In genomic region chr1:48733580-48733979, GRCm38 (mm10) we compare ENCODE assay signal across 16 mouse cellular contexts.
DNase-seq lines count a peak whose midpoint lies in the region; ATAC-seq lines count a peak whose summit lies in the region.
"Had no signal": no experiment of that assay in that cellular context is flagged by ENCODE, and none has a peak within 500 bp of the region (broad histone marks: within the 10 kb centered on the region; RNA-seq: fewer than 3 reads in every experiment).

No protein-coding gene starts in this region.

- peak; percentile 8 for DNase-seq in forebrain, embryonic 14.5 days (ENCODE audit: low spot score)
- DNase-seq in right cerebral cortex, adult 18-20 months, result peak; percentile 1
- DNase-seq in right cerebral cortex, postnatal 4 days, result no peak
- peak; percentile 57 to 85 for DNase-seq in layer of hippocampus, adult 18-20 months (ENCODE audit: low spot score in 2 of 2)
- DNase-seq in adrenal gland, adult 8-10 months, result no peak
- DNase-seq in liver, embryonic 11.5 days (ENCODE audit: low spot score), result no peak
- DNase-seq: adrenal gland, postnatal 14 days; gastrocnemius, postnatal 14 days; lung, adult 18-20 months; thymus, adult 18-20 months had no signal

- WGBS in forebrain, embryonic 14.5 days, result 90% methylated on average over 2 of the region's 2 CpGs
- WGBS in forebrain, embryonic 15.5 days, result 70% methylated on average over 2 of the region's 2 CpGs
- WGBS in heart, embryonic 12.5 days, result 72% methylated on average over 2 of the region's 2 CpGs
- 80% methylated on average over 2 of the region's 2 CpGs for WGBS in liver, embryonic 11.5 days

- no peak overlapping the region for H3K4me2 ChIP-seq in forebrain, embryonic 14.5 days (ENCODE audit: low read length)
- H3K4me2 ChIP-seq in forebrain, embryonic 15.5 days (replicated peaks), result no peak overlapping the region
- H3K4me2 ChIP-seq in heart, embryonic 12.5 days, result no peak overlapping the region
- H3K4me2 ChIP-seq in liver, embryonic 11.5 days, result no peak overlapping the region
- H3K4me2 ChIP-seq: limb, embryonic 15.5 days; midbrain, embryonic 13.5 days had no signal

- no peak for ATAC-seq in forebrain, embryonic 14.5 days
- ATAC-seq in forebrain, embryonic 15.5 days (replicated peaks), result no peak
- no peak for ATAC-seq in heart, embryonic 12.5 days (ENCODE audit: insufficient number of reproducible peaks, low FRiP score)
- no peak for ATAC-seq in liver, embryonic 11.5 days (replicated peaks; ENCODE audit: low FRiP score)
- ATAC-seq: midbrain, embryonic 13.5 days had no signal

- H3K9ac ChIP-seq in forebrain, embryonic 14.5 days (ENCODE audit: low read length), result no peak overlapping the region
- no peak overlapping the region for H3K9ac ChIP-seq in forebrain, embryonic 15.5 days (replicated peaks)
- no peak overlapping the region for H3K9ac ChIP-seq in heart, embryonic 12.5 days
- H3K9ac ChIP-seq in liver, embryonic 11.5 days (ENCODE audit: low read depth, low read length), result no peak overlapping the region
- H3K9ac ChIP-seq: limb, embryonic 15.5 days; midbrain, embryonic 13.5 days had no signal

- H3K27me3 ChIP-seq in forebrain, embryonic 14.5 days (replicated peaks; ENCODE audit: control insufficient read depth, insufficient read depth, low read length), result no peaks in the 10 kb centered on the region
- H3K27me3 ChIP-seq in forebrain, embryonic 15.5 days, result no peaks in the 10 kb centered on the region
- H3K27me3 ChIP-seq in heart, embryonic 12.5 days (replicated peaks), result no peaks in the 10 kb centered on the region
- no peaks in the 10 kb centered on the region for H3K27me3 ChIP-seq in liver, embryonic 11.5 days (replicated peaks; ENCODE audit: control insufficient read depth, insufficient read depth, low read length)
- H3K27me3 ChIP-seq: limb, embryonic 15.5 days; midbrain, embryonic 13.5 days had no signal

- H3K9me3 ChIP-seq in forebrain, embryonic 14.5 days (replicated peaks; ENCODE audit: control insufficient read depth, low read length), result no peaks in the 10 kb centered on the region
- no peaks in the 10 kb centered on the region for H3K9me3 ChIP-seq in forebrain, embryonic 15.5 days
- peaks cover 6% of the 10 kb centered on the region; the same call in 1 of the 2 replicates for H3K9me3 ChIP-seq in heart, embryonic 12.5 days (replicated peaks)
- 0 out of 2 replicates have a peak, but pooled peaks cover 2% of the 10 kb centered on the region for H3K9me3 ChIP-seq in liver, embryonic 11.5 days (ENCODE audit: control insufficient read depth, low read length)
- H3K9me3 ChIP-seq: heart, embryonic 10.5 days; limb, embryonic 15.5 days; midbrain, embryonic 13.5 days had no signal

- H3K27ac ChIP-seq in forebrain, embryonic 14.5 days (ENCODE audit: low read depth, low read length), result no peak overlapping the region
- H3K27ac ChIP-seq in forebrain, embryonic 15.5 days (replicated peaks), result no peak overlapping the region
- no peak overlapping the region for H3K27ac ChIP-seq in heart, embryonic 12.5 days (ENCODE audit: poor library complexity, severe bottlenecking)
- H3K27ac ChIP-seq in liver, embryonic 11.5 days (ENCODE audit: low read depth, low read length), result no peak overlapping the region
- H3K27ac ChIP-seq: heart, embryonic 10.5 days; limb, embryonic 15.5 days; macrophage; midbrain, embryonic 13.5 days had no signal

- no peak overlapping the region for H3K4me3 ChIP-seq in forebrain, embryonic 14.5 days (ENCODE audit: low read depth, low read length)
- no peak overlapping the region for H3K4me3 ChIP-seq in forebrain, embryonic 15.5 days
- no peak overlapping the region for H3K4me3 ChIP-seq in heart, embryonic 12.5 days
- no peak overlapping the region for H3K4me3 ChIP-seq in liver, embryonic 11.5 days (ENCODE audit: low read depth, low read length)
- H3K4me3 ChIP-seq: heart, embryonic 10.5 days; limb, embryonic 15.5 days; midbrain, embryonic 13.5 days had no signal

- no peaks in the 10 kb centered on the region for H3K36me3 ChIP-seq in forebrain, embryonic 14.5 days (ENCODE audit: control insufficient read depth, insufficient read depth, low read length)
- no peaks in the 10 kb centered on the region for H3K36me3 ChIP-seq in forebrain, embryonic 15.5 days
- H3K36me3 ChIP-seq in heart, embryonic 12.5 days, result no peaks in the 10 kb centered on the region
- no peaks in the 10 kb centered on the region for H3K36me3 ChIP-seq in liver, embryonic 11.5 days (ENCODE audit: control insufficient read depth, insufficient read depth, low read length)
- H3K36me3 ChIP-seq: heart, embryonic 10.5 days; limb, embryonic 15.5 days; midbrain, embryonic 13.5 days had no signal

- H3K4me1 ChIP-seq in forebrain, embryonic 14.5 days (ENCODE audit: control insufficient read depth, insufficient read depth, low read length), result no peaks in the 10 kb centered on the region
- H3K4me1 ChIP-seq in forebrain, embryonic 15.5 days, result no peaks in the 10 kb centered on the region
- H3K4me1 ChIP-seq in heart, embryonic 12.5 days (replicated peaks), result no peaks in the 10 kb centered on the region
- H3K4me1 ChIP-seq in liver, embryonic 11.5 days (replicated peaks; ENCODE audit: control insufficient read depth, insufficient read depth, low read length), result no peaks in the 10 kb centered on the region
- H3K4me1 ChIP-seq: heart, embryonic 10.5 days; limb, embryonic 15.5 days; midbrain, embryonic 13.5 days had no signal

Comparison
In these comparisons a context has a peak if more than half of its experiments do, and no peak if none do; other contexts are left out.
1. DNase-seq: peak in forebrain, embryonic 14.5 days (single experiment), right cerebral cortex, adult 18-20 months (single experiment) and layer of hippocampus, adult 18-20 months (2 of 2); none in right cerebral cortex, postnatal 4 days (single experiment), adrenal gland, adult 8-10 months (single experiment) and liver, embryonic 11.5 days (single experiment).